Mouse (Mus musculus) forebrain, postnatal 0 days (tissue): ENCODE results near the gene Pdia6. TPM values are rescaled to one million over a fixed set of nuclear protein-coding genes. Genes with fewer than 3 reads are reported as not detected.

ENCODE experiments used
- ATAC-seq: fragments of 200-750 bp; cut with Nextera tagmentation; 2 replicates; pipeline ENCODE4 v1.8.0; 2017; ENCODE audit warnings: mild to moderate bottlenecking, moderate library complexity
- DNase-seq: peaks from one replicate; pipeline ENCODE4 v3.0.0-alpha.2; 2015
- H3K27ac ChIP-seq: fragments of 300-500 bp; sonication (generic); 2 replicates; pipeline ENCODE4 v1.5.1; 2014; ENCODE audit warnings: low read depth, mild to moderate bottlenecking, antibody characterized with exemption, low read length, moderate library complexity, mixed read lengths
- H3K27me3 ChIP-seq: fragments of 300-500 bp; sonication (generic); 2 replicates; pipeline ENCODE4 v1.6.1; 2014; ENCODE audit warnings: mild to moderate bottlenecking, low read length, mixed read lengths; ENCODE audit not compliant: insufficient read depth
- H3K36me3 ChIP-seq: fragments of 300-500 bp; sonication (generic); 2 replicates; pipeline ENCODE4 v1.6.1; 2014; ENCODE audit warnings: mild to moderate bottlenecking, moderate library complexity; ENCODE audit not compliant: insufficient read depth
- H3K4me1 ChIP-seq: fragments of 300-500 bp; sonication (generic); 2 replicates; pipeline ENCODE4 v1.6.1; 2014; ENCODE audit warnings: antibody characterized with exemption; ENCODE audit not compliant: insufficient read depth
- H3K4me2 ChIP-seq: fragments of 300-500 bp; sonication (generic); 2 replicates; pipeline ENCODE4 v1.6.1; 2014; ENCODE audit warnings: low read depth, mild to moderate bottlenecking, moderate library complexity
- H3K4me3 ChIP-seq: fragments of 300-500 bp; sonication (generic); 2 replicates; pipeline ENCODE4 v1.5.1; 2014; ENCODE audit warnings: low read depth, low read length, mixed read lengths
- H3K9ac ChIP-seq: fragments of 300-500 bp; sonication (generic); 2 replicates; pipeline ENCODE4 v1.6.1; 2014; ENCODE audit warnings: mild to moderate bottlenecking
- H3K9me3 ChIP-seq: fragments of 300-500 bp; sonication (generic); 2 replicates; pipeline ENCODE4 v1.6.1; 2016; ENCODE audit warnings: low read length
- CTCF ChIP-seq: sonication (generic); IDR thresholded peaks from 2 replicates; pipeline ENCODE4 v1.5.1; 2016; ENCODE audit warnings: antibody characterized with exemption, control low read depth, low read depth
- WGBS: fragments of 180-500 bp; shearing (Covaris S2); extraction: QIAGEN DNeasy Blood & Tissue Kit; methylation state at CpG from one replicate; pipeline ENCODE4 v1.1.7; 2014; 5-methylcytosine and 5-hydroxymethylcytosine counted together
- polyA plus RNA-seq: library from polyadenylated mRNA; unstranded; fragments of >200 nt; fragmentation: Nextera tagmentation; extraction: Ambion mirVana; gene quantifications from 2 replicates; pipeline ENCODE4 v1.2.1, GENCODE M21; 2015
- total RNA-seq: library from RNA; depleted of rRNA; stranded (reverse); fragments of >200 nt; gene quantifications from 2 replicates; pipeline ENCODE4 v1.2.3, GENCODE M21; 2014

Gene Pdia6
- total and polyA plus RNA-seq, 2 experiments from 2014 or later: 152 to 223 TPM

DNA sequence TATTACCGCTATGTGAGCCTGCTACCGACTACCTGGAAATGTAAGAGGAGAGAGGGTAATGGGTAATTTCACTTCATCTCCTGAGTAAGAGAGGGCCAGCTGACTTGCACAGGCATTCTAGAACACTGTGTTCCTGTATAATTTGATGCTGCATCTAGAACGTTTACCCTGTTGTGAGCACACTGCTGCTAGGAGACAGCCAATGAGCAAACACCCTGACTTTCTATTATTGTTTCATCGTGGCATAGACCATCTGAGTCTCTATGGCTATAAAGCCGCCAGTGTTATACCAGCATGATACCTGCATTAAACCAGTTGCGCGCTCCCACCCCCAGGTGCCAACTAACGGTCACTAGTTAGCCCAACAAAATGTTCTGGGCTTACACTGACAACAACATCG lies 24.7 kb upstream of the Pdia6 start:
- H3K9ac ChIP-seq: no peak overlapping the region
- H3K27me3 ChIP-seq: no peaks in the 10 kb centered on the region
- no peak overlapping the region for H3K4me2 ChIP-seq
- no peak overlapping the region for H3K4me3 ChIP-seq
- 87% methylated on average over 9 of the region's 9 CpGs for WGBS
- no peaks in the 10 kb centered on the region for H3K4me1 ChIP-seq
- DNase-seq: no peak
- no peak for ATAC-seq
- H3K36me3 ChIP-seq: no peaks in the 10 kb centered on the region
- no peaks in the 10 kb centered on the region for H3K9me3 ChIP-seq
- H3K27ac ChIP-seq: no peak overlapping the region
- TF ChIP-seq CTCF: no peak

DNA sequence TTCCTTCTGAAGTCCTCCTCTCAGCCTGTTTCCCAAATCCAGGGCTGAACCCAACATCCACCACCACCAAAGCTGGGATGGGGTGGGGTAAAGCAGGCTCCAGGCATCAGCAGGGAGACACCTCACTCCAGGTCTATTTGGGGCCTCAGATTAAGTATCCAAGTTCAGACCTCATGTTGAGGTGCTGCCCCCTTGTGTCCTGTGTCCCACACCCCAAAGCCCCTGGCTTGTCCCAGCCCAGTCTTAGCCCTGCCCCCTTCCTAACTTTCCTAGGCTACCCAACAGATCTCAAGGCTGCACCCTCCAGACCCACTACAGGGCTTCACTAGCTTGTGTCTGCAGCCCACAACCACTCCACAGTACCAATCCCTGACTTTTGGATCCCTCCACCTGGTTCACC lies 24.3 kb upstream of the Pdia6 start:
- H3K4me1 ChIP-seq: no peaks in the 10 kb centered on the region
- peak; percentile 23 for TF ChIP-seq CTCF
- ATAC-seq (no peak), DNase-seq (no peak)
- no peaks in the 10 kb centered on the region for H3K36me3 ChIP-seq
- H3K4me3 ChIP-seq: no peak overlapping the region
- no peaks in the 10 kb centered on the region for H3K27me3 ChIP-seq
- no peak overlapping the region for H3K4me2 ChIP-seq
- no peaks in the 10 kb centered on the region for H3K9me3 ChIP-seq
- H3K9ac ChIP-seq: no peak overlapping the region
- no peak overlapping the region for H3K27ac ChIP-seq

DNA sequence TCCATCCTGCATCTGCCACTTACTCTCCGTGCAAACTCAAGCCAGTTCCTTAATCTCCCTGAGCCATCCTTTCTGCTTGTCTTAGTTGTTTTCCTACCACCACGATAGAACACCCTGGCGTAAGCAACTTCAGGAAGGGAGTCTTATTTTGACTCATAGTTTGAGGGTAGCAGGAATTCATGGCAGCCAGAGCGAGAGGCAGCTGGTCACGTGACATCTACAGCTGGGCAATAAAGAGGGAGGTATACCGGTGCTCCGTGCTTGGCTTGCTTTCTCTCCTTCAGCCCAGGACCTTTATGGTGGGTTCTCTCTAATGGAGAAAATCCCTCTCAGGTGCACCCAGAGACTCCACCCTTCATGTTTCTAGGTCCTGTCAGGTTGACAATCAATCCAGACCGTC lies 15.4 kb upstream of the Pdia6 start:
- H3K4me2 ChIP-seq: no peak overlapping the region
- no peaks in the 10 kb centered on the region for H3K27me3 ChIP-seq
- no peak for TF ChIP-seq CTCF
- no peaks in the 10 kb centered on the region for H3K36me3 ChIP-seq
- H3K27ac ChIP-seq: no peak overlapping the region
- 76% methylated on average over 8 of the region's 8 CpGs for WGBS
- ATAC-seq (no peak), DNase-seq (no peak)
- H3K4me1 ChIP-seq: 0 out of 2 replicates have a peak, but pooled peaks cover 4% of the 10 kb centered on the region
- no peaks in the 10 kb centered on the region for H3K9me3 ChIP-seq
- no peak overlapping the region for H3K4me3 ChIP-seq
- H3K9ac ChIP-seq: no peak overlapping the region

DNA sequence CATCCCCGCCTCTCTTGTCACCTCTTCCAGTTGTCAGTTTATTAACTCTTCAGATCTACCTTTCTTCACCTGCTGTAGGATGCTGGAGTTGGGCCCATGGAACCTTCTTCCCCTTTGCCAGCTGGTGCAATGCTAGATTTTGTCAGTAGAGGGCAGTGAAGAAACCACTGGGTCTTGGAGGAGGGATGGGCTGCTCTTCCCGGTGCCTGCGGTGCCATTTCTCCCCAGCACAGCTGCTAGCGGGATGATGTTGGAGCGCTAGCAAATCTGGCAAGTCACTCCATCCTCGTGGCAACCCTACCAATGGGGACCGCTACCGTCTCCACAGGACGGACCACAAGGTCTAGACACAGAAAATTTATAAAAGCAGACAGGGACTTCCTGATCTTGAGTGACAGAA lies 13.3 kb upstream of the Pdia6 start:
- peak; percentile 85 for TF ChIP-seq CTCF
- DNase-seq: peak; percentile 90
- WGBS: 13% methylated on average over 9 of the region's 9 CpGs
- Histone ChIP-seq H3K27ac (no peak overlapping the region), H3K9ac (no peak overlapping the region), H3K4me1 (0 out of 2 replicates have a peak, but pooled peaks cover 4% of the 10 kb centered on the region), H3K27me3 (no peaks in the 10 kb centered on the region), H3K9me3 (no peaks in the 10 kb centered on the region), H3K36me3 (no peaks in the 10 kb centered on the region), H3K4me3 (peak overlapping the region; percentile 12), H3K4me2 (peak overlapping the region; percentile 35)
- peak; percentile 76 for ATAC-seq

DNA sequence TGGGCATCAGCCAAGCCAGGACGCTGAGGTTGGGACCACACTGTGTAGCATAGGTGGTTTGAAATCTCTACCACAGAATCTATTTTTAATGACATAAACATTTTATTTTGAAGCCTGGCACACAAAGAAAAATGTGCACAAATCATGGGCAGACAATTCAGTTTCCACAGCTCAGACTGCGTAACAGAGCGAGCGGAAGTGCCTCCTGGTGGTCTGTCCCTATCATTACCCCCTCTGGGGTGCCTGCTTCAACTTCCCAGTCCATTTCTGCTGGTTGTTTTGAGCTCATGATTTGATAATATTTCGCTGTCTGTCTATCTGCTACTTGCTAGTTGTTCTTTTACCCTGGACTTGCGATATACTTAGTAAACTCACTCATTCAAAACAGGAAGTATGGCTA lies 10.7 kb upstream of the Pdia6 start:
- Histone ChIP-seq H3K27ac (no peak overlapping the region), H3K36me3 (no peaks in the 10 kb centered on the region), H3K9ac (no peak overlapping the region), H3K9me3 (no peaks in the 10 kb centered on the region), H3K27me3 (no peaks in the 10 kb centered on the region), H3K4me1 (0 out of 2 replicates have a peak, but pooled peaks cover 4% of the 10 kb centered on the region), H3K4me2 (no peak overlapping the region), H3K4me3 (no peak overlapping the region)
- ATAC-seq: peak; percentile 74
- peak; percentile 71 for DNase-seq
- 78% methylated on average over 6 of the region's 6 CpGs for WGBS
- peak; percentile 65 for TF ChIP-seq CTCF

DNA sequence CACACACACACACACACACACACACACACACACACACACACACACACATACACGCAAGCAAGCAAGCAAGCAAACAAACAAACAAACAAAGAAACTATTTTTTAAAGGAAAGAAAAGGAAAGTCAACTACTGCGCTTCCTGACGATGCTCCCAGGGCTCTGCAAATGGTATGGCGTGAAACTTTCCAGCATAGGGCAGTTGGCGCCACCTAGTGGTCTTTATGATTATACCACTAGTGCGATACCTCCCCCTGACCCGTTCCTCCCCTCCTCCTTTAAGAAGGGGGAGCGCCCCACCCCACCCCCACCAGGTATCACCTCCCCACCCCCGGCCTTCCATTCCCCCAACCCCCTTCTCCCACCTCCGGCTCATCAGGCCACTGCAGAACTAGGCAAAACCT lies 9.4 kb upstream of the Pdia6 start:
- Histone ChIP-seq H3K4me2 (no peak overlapping the region), H3K9ac (no peak overlapping the region), H3K27me3 (no peaks in the 10 kb centered on the region), H3K9me3 (no peaks in the 10 kb centered on the region), H3K27ac (no peak overlapping the region), H3K4me1 (0 out of 2 replicates have a peak, but pooled peaks cover 4% of the 10 kb centered on the region), H3K4me3 (no peak overlapping the region), H3K36me3 (no peaks in the 10 kb centered on the region)
- WGBS: 2% methylated on average over 10 of the region's 10 CpGs
- peak; percentile 89 for TF ChIP-seq CTCF
- ATAC-seq (peak; percentile 67), DNase-seq (peak; percentile 85)

DNA sequence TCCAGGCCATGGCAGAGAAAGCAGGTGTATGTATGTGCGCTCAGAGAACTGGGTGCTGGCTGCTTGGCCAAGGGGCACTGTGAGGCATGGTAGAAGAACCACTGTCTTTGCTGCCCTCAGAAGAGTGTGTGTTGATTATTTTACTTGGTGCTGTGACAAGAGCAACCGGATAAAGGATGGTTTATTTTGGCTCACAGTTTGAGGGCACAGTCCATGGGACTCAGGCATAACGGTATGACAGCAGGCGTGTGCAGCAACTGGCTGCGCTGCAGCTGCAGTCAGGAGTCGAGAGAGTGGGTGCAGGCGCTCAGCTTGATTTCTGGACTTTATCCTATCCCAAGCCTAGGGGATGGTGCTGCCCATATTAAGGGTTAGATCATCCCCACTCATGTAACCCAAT lies 7.9 kb upstream of the Pdia6 start:
- Histone ChIP-seq H3K4me3 (no peak overlapping the region), H3K27ac (no peak overlapping the region), H3K36me3 (no peaks in the 10 kb centered on the region), H3K27me3 (no peaks in the 10 kb centered on the region), H3K9ac (no peak overlapping the region), H3K4me2 (no peak overlapping the region), H3K9me3 (no peaks in the 10 kb centered on the region), H3K4me1 (0 out of 2 replicates have a peak, but pooled peaks cover 2% of the 10 kb centered on the region)
- 89% methylated on average over 7 of the region's 7 CpGs for WGBS
- no peak for DNase-seq
- TF ChIP-seq CTCF: no peak
- ATAC-seq: no peak

DNA sequence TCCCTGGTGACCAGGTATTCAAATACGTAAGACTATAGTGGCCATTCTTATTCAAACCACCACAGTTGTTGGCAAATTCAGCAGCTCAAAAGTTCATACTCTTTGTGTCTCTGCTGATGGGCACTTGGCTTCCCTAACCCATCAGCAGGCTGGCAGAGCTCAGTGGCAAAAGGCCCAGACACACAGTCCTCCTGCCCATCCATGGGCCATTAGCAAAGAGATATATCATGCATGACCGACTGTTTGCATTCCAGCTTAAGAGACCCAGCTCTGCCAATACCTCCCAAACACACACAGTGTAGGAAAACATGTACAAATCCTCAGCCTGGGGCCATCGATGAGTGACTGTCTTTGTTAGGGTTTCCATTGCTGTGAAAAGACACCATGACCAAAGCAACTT lies 5.3 kb upstream of the Pdia6 start:
- H3K4me1 ChIP-seq: no peaks in the 10 kb centered on the region
- WGBS: 68% methylated on average over 3 of the region's 3 CpGs
- H3K9ac ChIP-seq: no peak overlapping the region
- H3K36me3 ChIP-seq: no peaks in the 10 kb centered on the region
- no peak for TF ChIP-seq CTCF
- no peaks in the 10 kb centered on the region for H3K9me3 ChIP-seq
- no peak for ATAC-seq
- no peak for DNase-seq
- H3K27me3 ChIP-seq: no peaks in the 10 kb centered on the region
- H3K4me3 ChIP-seq: no peak overlapping the region
- H3K4me2 ChIP-seq: no peak overlapping the region
- no peak overlapping the region for H3K27ac ChIP-seq
